Mouse (Mus musculus) thymus, adult 2 months (tissue): ENCODE data around the gene Polr3h.

Experiments used
- CTCF ChIP-seq: fragments of 200-500 bp; IDR thresholded peaks from 2 replicates; pipeline ENCODE4 v1.5.1; 2012; ENCODE audit warnings: mild to moderate bottlenecking, control low read depth, low read length, moderate library complexity, borderline replicate concordance; ENCODE audit not compliant: control insufficient read depth, poor library complexity, insufficient read depth; ENCODE audit errors: extremely low read depth
- POLR2A ChIP-seq: fragments of 200-500 bp; IDR thresholded peaks from 2 replicates; pipeline ENCODE4 v1.6.1; 2012; ENCODE audit warnings: mild to moderate bottlenecking, low read length, control low read depth, moderate library complexity; ENCODE audit not compliant: control insufficient read depth, poor library complexity, insufficient read depth; ENCODE audit errors: extremely low read depth

- TF ChIP-seq CTCF (no peak), POLR2A (no peak)
Measured at GRCm38 (mm10) chr15:81869985-81870384, 56.1 kb downstream of the Polr3h start.
